Mouse (Mus musculus) embryonic facial prominence, embryonic 11.5 days (tissue): ENCODE measurements around the gene Gnat1. TPM values are rescaled to one million over a fixed set of nuclear protein-coding genes. Genes with fewer than 3 reads are reported as not detected.

Source experiments
- ATAC-seq: fragments of 200-750 bp; cut with Nextera tagmentation; replicated peaks from 2 replicates; pipeline ENCODE4 v1.8.0; 2017; ENCODE audit warnings: low read depth; ENCODE audit not compliant: insufficient number of reproducible peaks, low FRiP score, low TSS enrichment
- DNase-seq: peaks from one replicate; pipeline ENCODE4 v3.0.0-alpha.2; 2015; ENCODE audit warnings: low spot score
- H3K27ac ChIP-seq: fragments of 300-500 bp; sonication (generic); replicated peaks from 2 replicates; pipeline ENCODE4 v1.5.1; 2014; ENCODE audit warnings: mild to moderate bottlenecking, low read depth, low read length, control low read depth
- H3K27me3 ChIP-seq: fragments of 300-500 bp; sonication (generic); 2 replicates; pipeline ENCODE4 v1.6.1; 2014; ENCODE audit warnings: mild to moderate bottlenecking, low read length, moderate library complexity, mixed read lengths; ENCODE audit not compliant: control insufficient read depth, insufficient read depth
- H3K36me3 ChIP-seq: fragments of 300-500 bp; sonication (generic); replicated peaks from 2 replicates; pipeline ENCODE4 v1.6.1; 2014; ENCODE audit warnings: low read depth, mild to moderate bottlenecking, low read length, moderate library complexity, mixed read lengths; ENCODE audit not compliant: control insufficient read depth, insufficient read depth
- H3K4me1 ChIP-seq: fragments of 300-500 bp; sonication (generic); 2 replicates; pipeline ENCODE4 v1.6.1; 2014; ENCODE audit warnings: low read length, mixed read lengths; ENCODE audit not compliant: control insufficient read depth, insufficient read depth
- H3K4me2 ChIP-seq: fragments of 300-500 bp; sonication (generic); 2 replicates; pipeline ENCODE4 v1.6.1; 2014; ENCODE audit warnings: low read depth, mild to moderate bottlenecking, control low read depth, low read length, moderate library complexity
- H3K4me3 ChIP-seq: fragments of 300-500 bp; sonication (generic); 2 replicates; pipeline ENCODE4 v1.5.1; 2014; ENCODE audit warnings: low read depth, low read length, control low read depth
- H3K9ac ChIP-seq: fragments of 300-500 bp; sonication (generic); replicated peaks from 2 replicates; pipeline ENCODE4 v1.6.1; 2014; ENCODE audit warnings: mild to moderate bottlenecking, control low read depth, low read length
- H3K9me3 ChIP-seq: fragments of 300-500 bp; sonication (generic); replicated peaks from 2 replicates; pipeline ENCODE4 v1.6.1; 2016; ENCODE audit warnings: mild to moderate bottlenecking, low read length, inconsistent platforms, mixed read lengths; ENCODE audit not compliant: control insufficient read depth
- WGBS: fragments of 180-500 bp; shearing (Covaris S2); extraction: QIAGEN DNeasy Blood & Tissue Kit; methylation state at CpG from one replicate; pipeline ENCODE4 v1.1.7; 2014; 5-methylcytosine and 5-hydroxymethylcytosine counted together
- polyA plus RNA-seq: library from polyadenylated mRNA; unstranded; fragments of >200 nt; fragmentation: Nextera tagmentation; extraction: Ambion mirVana; gene quantifications from 2 replicates; pipeline ENCODE4 v1.2.1, GENCODE M21; 2014

The Gnat1 gene
- polyA plus RNA-seq, 1 experiment from 2014 or later: not detected

DNA sequence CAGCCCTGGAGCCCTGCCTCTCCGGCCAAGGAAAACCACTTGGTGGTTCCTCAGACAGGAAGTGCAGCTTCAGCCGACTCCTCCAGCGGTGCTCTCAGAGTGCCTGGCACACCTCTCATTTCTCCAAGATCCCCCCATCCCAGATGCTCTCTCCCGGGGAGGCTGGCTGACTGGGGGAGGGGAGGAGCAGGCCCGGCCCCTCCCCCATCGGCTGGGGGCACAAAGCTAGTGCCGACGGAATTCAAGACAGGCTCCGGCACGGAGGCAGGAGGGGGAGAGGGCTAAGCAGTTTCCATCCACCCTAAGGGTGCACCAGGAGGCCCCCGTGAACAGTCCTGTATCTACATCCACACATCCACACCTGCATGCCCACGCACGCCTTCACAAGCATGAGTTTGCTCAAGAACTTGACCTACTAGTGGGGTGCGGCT is 27.3 kb upstream of the Gnat1 start:
- Histone ChIP-seq H3K9ac (peak overlapping the region; percentile 97), H3K4me2 (peak overlapping the region; percentile 96), H3K4me1 (peaks cover 22% of the 10 kb centered on the region), H3K36me3 (peaks cover 5% of the 10 kb centered on the region), H3K27ac (peak overlapping the region; percentile 91), H3K27me3 (no peaks in the 10 kb centered on the region), H3K4me3 (peak overlapping the region; percentile 85), H3K9me3 (no peaks in the 10 kb centered on the region)
- peak; percentile 82 for DNase-seq
- ATAC-seq: 0 out of 2 replicates have a peak, but pooled peaks have one; percentile 15
- under 1% methylated on average over 14 of the region's 14 CpGs for WGBS

DNA sequence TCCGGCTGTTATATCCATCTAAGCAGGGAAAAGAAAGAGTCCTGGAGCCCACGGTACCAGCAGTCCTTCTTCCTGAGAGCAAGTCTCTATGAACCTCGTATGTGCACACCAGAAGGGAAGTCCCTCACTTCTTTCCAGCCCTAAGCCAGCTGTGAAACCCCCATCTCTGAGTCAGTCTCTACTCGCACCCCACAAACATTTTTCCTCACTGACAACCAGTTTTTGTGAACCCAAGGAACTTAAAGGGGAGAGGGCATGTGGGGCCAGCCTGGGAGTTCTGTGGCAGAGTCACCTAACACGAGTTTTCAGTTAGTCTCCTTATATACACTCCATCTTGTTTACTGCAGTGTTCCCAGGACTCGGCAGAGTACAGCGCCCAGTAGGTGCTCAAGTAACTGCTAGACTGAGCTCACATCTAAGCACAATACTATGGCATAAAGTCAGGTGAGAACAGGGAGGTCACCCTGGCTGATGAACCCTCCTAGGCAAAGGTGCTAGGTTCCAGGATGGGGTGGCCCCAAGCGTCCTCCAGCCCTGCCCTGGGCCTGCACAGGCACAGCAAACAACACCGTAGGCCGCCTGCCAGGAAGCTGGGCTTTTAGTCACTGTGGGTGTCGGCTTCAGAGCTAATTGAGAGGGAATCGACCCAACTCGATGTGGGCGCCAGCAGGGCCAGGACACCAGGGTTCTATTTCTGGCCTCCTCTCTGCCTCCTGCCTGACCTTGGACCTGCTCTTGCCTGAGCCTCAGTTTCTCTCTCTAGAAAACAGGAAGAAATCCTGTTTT is 24.0 kb upstream of the Gnat1 start:
- ATAC-seq: no peak
- peaks cover 42% of the 10 kb centered on the region for H3K4me1 ChIP-seq
- 64% methylated on average over 14 of the region's 14 CpGs for WGBS
- H3K27me3 ChIP-seq: no peaks in the 10 kb centered on the region
- H3K27ac ChIP-seq: no peak overlapping the region
- no peak overlapping the region for H3K4me2 ChIP-seq
- no peaks in the 10 kb centered on the region for H3K9me3 ChIP-seq
- no peak overlapping the region for H3K9ac ChIP-seq
- peaks cover 5% of the 10 kb centered on the region for H3K36me3 ChIP-seq
- H3K4me3 ChIP-seq: no peak overlapping the region
- DNase-seq: no peak

DNA sequence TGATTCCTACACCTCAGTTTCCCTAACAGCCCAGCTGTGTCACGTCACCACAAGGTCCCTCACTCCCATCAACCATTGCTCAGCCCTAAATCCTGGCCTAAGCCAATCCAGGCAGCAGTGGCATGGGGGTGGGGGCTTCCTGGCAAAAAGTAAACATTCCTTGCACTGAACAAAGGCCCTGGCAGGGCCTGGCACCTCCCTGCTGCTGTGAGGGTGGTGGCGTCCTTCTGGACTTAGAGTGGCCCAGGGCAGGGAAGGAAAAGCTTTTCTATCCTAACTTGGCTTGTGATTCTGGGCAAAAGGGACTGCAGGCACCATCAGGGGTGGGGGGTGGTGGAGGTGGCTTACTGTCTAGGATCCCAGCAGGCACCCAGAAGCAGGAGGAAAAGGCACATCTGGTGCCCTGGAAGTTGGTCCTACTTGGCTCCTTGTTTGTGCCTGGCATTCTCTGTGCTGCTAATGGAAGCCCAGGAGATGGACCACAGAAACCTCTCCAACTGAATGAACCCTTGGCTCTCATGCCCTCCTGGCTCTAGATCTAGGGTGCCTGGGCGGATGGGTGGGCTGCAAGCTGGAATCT is 23.2 kb upstream of the Gnat1 start:
- DNase-seq: no peak
- H3K27ac ChIP-seq: 0 out of 2 replicates have a peak overlapping the region, but pooled peaks have one; percentile 28
- H3K36me3 ChIP-seq: peaks cover 5% of the 10 kb centered on the region
- H3K27me3 ChIP-seq: no peaks in the 10 kb centered on the region
- 0 out of 2 replicates have a peak overlapping the region, but pooled peaks have one; percentile 25 for H3K9ac ChIP-seq
- ATAC-seq: no peak
- no peak overlapping the region for H3K4me2 ChIP-seq
- 78% methylated on average over 3 of the region's 3 CpGs for WGBS
- H3K4me1 ChIP-seq: peaks cover 47% of the 10 kb centered on the region
- H3K4me3 ChIP-seq: no peak overlapping the region
- no peaks in the 10 kb centered on the region for H3K9me3 ChIP-seq

DNA sequence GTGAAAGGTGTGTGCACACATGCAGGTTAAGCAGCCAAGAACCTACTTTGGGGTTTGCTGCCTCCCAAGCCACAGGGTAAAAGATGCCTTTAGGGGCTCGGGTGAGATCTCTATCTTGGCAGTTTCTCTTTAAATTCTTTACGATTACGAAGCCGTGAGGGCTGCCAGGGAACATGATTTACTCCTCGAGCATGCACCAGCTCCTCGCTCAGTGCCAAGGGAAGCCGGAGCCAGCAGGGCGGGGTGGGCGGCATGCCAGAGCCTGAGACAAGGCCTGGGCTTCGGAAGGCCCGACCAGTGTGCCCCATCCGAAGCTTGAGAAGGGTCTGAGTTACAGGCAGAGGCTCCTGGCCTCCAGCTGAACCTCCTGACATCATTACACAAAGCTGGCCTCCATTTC is 22.1 kb upstream of the Gnat1 start:
- WGBS: 81% methylated on average over 12 of the region's 12 CpGs
- Histone ChIP-seq H3K4me2 (no peak overlapping the region), H3K9me3 (no peaks in the 10 kb centered on the region), H3K27ac (no peak overlapping the region), H3K9ac (no peak overlapping the region), H3K27me3 (no peaks in the 10 kb centered on the region), H3K4me3 (no peak overlapping the region), H3K4me1 (peaks cover 50% of the 10 kb centered on the region), H3K36me3 (peaks cover 5% of the 10 kb centered on the region)
- no peak for ATAC-seq
- DNase-seq: no peak

DNA sequence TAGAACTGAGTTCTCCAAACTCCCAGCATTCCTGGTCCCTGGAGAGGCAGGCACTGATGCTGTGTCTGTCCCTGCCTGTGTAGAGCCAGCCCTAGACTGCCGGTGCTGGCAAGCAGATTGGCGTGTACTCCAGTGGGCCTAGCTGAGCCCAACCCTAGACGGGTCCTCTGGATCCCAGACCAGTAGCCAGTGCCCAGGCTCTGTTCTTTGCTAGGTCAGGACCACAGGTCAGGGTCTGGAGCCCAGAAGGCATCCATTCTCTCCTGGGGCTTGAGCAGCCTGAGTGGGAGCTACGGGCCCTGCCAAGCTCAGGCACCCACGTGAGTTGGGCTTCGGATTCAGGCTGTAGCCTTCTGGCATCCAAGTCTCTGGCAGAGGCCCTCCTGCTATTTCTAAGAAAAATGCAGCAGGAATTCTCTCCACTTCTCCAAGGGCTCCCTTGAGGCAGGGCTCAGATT is 20.6 kb upstream of the Gnat1 start:
- no peak overlapping the region for H3K4me3 ChIP-seq
- peak overlapping the region; percentile 70 for H3K27ac ChIP-seq
- H3K27me3 ChIP-seq: no peaks in the 10 kb centered on the region
- ATAC-seq: no peak
- peak overlapping the region; percentile 30 for H3K4me2 ChIP-seq
- peak overlapping the region; percentile 10; the same call in 1 of the 2 replicates for H3K9ac ChIP-seq
- peaks cover 2% of the 10 kb centered on the region for H3K36me3 ChIP-seq
- WGBS: 24% methylated on average over 6 of the region's 6 CpGs
- no peaks in the 10 kb centered on the region for H3K9me3 ChIP-seq
- DNase-seq: no peak
- peaks cover 44% of the 10 kb centered on the region for H3K4me1 ChIP-seq

DNA sequence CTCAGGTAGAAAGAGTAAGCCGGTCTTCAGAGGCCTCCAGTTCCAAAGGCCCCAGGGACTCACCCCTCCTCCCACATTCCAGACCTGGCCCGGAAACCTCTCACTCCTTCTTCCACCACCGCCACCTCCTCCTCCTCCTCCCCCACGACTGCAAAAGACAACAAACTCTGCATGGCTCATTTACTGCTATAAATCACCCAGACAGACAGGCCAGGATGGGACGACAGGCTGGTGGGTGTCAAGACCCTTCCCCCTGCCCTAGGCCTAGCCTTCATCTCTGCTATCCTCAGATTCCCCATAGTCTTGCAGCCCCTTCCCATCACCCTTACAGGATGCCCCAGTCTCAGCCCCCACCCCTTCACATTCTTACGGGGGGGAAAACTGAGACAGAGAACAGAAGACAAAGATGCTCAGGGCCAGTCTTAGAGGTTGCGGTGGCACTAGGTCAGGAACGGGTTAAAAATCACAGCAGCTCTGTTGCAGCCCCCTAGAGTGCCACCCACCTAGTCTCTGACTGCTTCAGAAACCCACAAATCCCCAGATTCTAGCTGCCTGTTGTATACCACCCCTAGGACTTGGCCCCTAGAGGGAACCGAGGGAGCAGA is 20.0 kb upstream of the Gnat1 start:
- no peaks in the 10 kb centered on the region for H3K9me3 ChIP-seq
- ATAC-seq: no peak
- H3K4me3 ChIP-seq: no peak overlapping the region
- peak; percentile 62 for DNase-seq
- no peaks in the 10 kb centered on the region for H3K27me3 ChIP-seq
- 1% methylated on average over 9 of the region's 9 CpGs for WGBS
- peak overlapping the region; percentile 7; the same call in 1 of the 2 replicates for H3K9ac ChIP-seq
- H3K4me1 ChIP-seq: peaks cover 44% of the 10 kb centered on the region
- no peaks in the 10 kb centered on the region; the same call in 1 of the 2 replicates for H3K36me3 ChIP-seq
- peak overlapping the region; percentile 70 for H3K27ac ChIP-seq
- peak overlapping the region; percentile 30 for H3K4me2 ChIP-seq

DNA sequence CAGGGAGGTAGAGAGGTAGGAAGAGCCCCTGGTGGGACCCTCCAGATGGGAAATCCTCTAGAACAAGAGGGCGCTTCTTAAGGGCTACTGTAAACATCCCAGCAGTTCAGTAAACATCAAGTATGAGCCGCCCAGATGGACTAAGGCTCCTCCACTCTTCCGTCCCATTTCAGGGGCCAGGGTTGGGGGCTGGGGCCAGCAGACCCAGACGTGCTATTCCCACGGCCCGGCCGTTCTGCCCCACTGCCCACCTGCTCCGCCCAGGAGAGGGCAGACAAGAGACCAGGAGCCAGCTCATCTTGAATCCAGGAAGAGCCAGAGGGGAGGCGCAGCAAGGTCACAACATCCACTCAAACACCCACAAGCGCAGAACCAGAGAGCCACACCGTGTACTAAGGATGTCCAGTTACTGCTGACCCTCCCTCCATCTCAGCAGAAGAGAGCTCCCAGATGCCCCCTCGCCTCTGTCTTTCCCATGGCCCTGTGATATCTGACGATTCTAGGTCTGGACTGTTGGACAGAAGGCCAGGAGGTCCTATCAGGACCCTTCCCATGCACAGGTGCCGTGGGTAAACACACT is 19.2 kb upstream of the Gnat1 start:
- Histone ChIP-seq H3K27me3 (no peaks in the 10 kb centered on the region), H3K27ac (peak overlapping the region; percentile 48; the same call in 1 of the 2 replicates), H3K36me3 (no peaks in the 10 kb centered on the region; the same call in 1 of the 2 replicates), H3K9ac (peak overlapping the region; percentile 25), H3K4me3 (0 out of 2 replicates have a peak overlapping the region, but pooled peaks have one; percentile 7), H3K4me2 (peak overlapping the region; percentile 30), H3K4me1 (peaks cover 39% of the 10 kb centered on the region), H3K9me3 (no peaks in the 10 kb centered on the region)
- DNase-seq (peak; percentile 21), ATAC-seq (no peak)
- 13% methylated on average over 14 of the region's 14 CpGs for WGBS
